Mouse (Mus musculus) monocyte, adult 2 months (primary cell): ENCODE data around the gene Fbxw9.

ENCODE experiments used
- DNase-seq, 2 experiments: peaks; one replicate each; pipeline ENCODE4 v3.0.0; 2022; ENCODE audit warnings: low spot score in 2 of 2, low read depth in 1 of 2

The Fbxw9 gene

GRCm38 (mm10) chr8:85059879-85060616 lies at the start of gene Fbxw9:
Gene Fbxw9, plus strand, starts transcription at chr8:85060055.
- DNase-seq, result peak; percentile 53 to 71

GRCm38 (mm10) chr8:85011242-85011641 lies 48.6 kb upstream of the Fbxw9 start:
- DNase-seq, result no peak

DNA sequence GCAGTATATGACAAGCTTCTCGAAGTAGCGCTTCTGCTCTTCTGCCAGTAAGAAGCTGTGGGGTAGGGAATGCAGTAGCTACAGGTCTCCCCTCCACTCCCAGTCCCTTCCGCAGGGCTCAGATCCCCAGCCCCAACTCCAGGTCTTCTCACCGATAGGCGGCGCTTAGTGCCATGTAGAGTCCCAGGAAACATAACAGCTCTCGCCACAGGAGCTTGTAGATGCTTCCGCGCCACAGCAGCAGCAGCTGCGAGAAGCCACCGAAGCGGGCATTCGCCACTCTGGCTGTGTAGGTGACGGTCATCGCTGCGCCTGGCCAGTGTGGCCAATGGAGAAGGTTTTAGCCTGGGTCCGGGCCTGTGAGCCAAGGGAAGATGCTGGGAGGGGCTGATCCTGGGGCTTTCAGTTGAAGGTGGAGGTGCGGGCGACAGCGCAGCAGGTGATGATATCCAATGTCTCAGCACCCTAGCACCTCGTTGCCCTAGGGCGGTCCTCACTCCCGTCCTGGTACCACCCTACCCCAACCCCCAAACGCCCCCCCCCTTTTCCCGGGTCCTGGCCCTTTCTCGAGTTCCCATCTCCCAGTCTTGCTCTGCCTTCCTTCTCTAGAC lies 46.5 kb upstream of the Fbxw9 start:
- peak; percentile 36 to 68 for DNase-seq

DNA sequence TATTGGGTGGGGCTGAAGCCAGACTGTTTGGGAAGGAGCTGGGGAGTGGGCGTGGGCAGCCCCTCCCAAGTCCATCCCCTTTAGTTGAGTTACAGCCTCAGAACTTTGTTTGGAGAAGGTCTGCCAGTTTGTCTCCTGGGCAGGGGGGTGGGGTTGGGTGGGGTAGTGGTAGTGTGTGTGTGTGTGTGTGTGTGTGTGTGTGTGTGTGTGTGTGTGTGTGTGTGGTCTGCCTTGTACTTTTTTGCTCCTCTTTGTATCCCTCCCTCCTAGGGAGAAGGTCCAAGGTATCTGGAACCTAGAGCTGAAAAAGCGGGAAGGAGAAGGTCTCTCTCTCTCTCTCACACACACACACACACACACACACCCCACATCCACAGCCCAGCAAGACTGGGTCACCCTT lies 45.4 kb upstream of the Fbxw9 start, which contains the start of gene Best2:
Best2 (minus strand) TSS at position 101 of the 400 bp plus-strand sequence.
- no peak for DNase-seq

- no peak for DNase-seq
Observed at GRCm38 (mm10) chr8:85016724-85017123, 43.1 kb upstream of the Fbxw9 start.

GRCm38 (mm10) chr8:85017209-85017608 lies 42.6 kb upstream of the Fbxw9 start:
- no peak for DNase-seq

GRCm38 (mm10) chr8:85021514-85022055 lies 38.3 kb upstream of the Fbxw9 start:
- DNase-seq, result no peak

GRCm38 (mm10) chr8:85023846-85024245 lies 36.0 kb upstream of the Fbxw9 start:
- no peak for DNase-seq

DNA sequence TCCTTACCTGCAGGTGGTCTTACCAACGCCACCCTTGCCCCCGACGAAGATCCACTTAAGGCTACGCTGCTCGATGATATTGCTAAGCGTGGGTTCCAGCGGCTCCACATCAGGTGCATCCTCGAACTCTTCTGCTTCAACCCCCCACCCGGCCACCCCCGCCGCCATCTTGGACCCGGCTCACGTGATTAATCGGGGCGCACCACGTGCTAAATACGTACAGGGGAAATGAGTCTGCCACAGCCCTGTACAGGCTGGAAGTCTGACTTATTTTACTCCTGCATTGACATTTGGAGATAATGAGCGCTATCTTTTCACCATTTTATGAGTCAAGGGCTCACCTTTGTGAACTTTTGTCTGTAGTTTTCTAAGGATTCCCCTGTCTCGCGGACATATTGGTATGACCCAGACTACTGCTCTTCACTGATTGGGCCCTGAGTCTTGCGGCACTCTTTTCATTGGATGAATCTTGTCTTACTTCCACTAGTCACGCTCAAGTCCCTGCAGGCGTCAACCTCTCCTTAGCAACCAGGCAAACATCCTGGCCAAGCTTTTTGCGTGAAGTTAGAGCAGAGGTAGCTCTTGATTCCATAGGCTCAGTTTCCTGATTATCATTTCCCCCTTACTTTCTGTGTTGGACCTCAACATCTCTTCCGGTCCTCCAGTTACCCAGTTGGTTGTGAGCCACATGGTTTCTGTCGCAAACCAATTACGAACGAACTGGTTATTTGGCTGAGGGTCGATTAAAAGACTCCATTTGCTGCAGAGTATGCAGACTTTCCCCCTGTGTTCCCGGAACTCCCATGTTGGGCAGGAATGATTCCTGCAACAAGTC lies 34.5 kb upstream of the Fbxw9 start, which contains the start of gene Asna1:
Asna1 (minus strand) TSS at position 184 of the 835 bp plus-strand sequence.
- peak; percentile 73 to 82 for DNase-seq

GRCm38 (mm10) chr8:85026670-85027515 lies 33.0 kb upstream of the Fbxw9 start, which contains the start of gene Trir:
Gene Trir, plus strand, starts transcription at chr8:85026823.
- DNase-seq, result peak; percentile 91 to 96

GRCm38 (mm10) chr8:85027516-85027855 lies 32.4 kb upstream of the Fbxw9 start:
- no peak for DNase-seq

DNA sequence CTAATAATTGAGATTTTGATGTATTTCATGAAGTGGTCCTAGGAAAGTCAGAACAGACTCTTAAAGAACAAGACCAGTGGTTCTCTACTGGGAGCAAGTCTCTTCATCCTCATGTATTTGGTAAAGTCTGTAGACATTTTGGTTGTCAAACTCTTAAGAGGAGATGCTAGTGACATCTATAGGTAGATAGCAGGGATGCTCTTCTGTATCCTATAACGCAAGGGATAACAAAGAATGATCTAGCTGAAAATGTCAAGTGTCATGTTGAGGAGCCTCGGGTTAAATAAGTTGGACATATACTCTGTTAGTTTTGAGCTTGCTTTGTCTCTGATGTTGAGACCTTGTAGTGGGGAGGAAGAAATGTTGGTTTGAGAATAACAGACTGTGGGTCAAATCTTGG lies 31.9 kb upstream of the Fbxw9 start:
- DNase-seq, result no peak

- no peak for DNase-seq
Observed at GRCm38 (mm10) chr8:85029271-85029670, 30.6 kb upstream of the Fbxw9 start.

- DNase-seq, result no peak
Observed at GRCm38 (mm10) chr8:85032622-85033311, 27.1 kb upstream of the Fbxw9 start.

DNA sequence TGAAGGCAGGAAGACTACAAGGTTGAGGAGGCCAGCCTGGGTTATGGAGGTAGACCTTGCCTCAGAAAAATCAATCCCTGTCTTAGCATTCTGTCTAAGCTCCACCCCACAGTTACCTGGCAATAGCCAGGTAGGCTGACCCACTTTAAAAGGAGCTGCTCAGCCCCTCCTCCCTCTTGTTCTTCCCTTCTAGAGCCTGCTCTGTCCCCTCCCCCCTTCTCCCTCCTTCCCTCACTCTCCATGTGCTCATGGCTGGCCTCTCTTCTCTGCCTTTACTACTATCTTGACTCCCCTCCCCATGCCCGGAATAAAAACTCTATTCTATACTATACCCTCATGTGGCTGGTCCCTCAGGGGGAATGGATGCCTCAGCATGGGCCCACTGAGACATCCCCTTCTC lies 26.0 kb upstream of the Fbxw9 start:
- DNase-seq, result no peak

GRCm38 (mm10) chr8:85034764-85035163 lies 25.1 kb upstream of the Fbxw9 start:
- DNase-seq, result peak; percentile 26 to 59

- DNase-seq, result no peak
Observed at GRCm38 (mm10) chr8:85035165-85035727, 24.6 kb upstream of the Fbxw9 start.

- DNase-seq, result no peak
Observed at GRCm38 (mm10) chr8:85035728-85036310, 24.0 kb upstream of the Fbxw9 start.

DNA sequence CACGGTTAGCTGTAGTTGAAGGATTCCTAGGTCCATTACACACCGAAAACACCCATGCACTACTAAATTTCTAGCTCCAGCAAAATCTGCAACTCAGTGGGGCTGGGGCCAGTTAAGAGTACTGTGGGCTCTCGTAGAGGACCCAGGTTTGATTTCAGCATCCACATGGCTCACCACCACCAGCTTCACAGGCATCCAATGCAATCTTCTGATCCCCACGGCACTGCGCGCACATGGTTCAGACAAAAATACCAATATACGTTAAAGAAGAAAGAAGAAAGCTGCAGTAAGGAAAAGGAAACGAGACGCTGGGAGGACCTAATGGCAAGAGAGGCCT lies 23.5 kb upstream of the Fbxw9 start:
- DNase-seq, result no peak
